Mouse (Mus musculus) leukemia stem cell, adult 10-12 weeks (primary cell): ENCODE results near the gene 2610507B11Rik. TPM values are rescaled to one million over a fixed set of nuclear protein-coding genes. Genes with fewer than 3 reads are reported as not detected.

Source experiments
- polyA plus RNA-seq: library from polyadenylated mRNA; stranded (reverse); fragments of >175 nt; gene quantifications from 2 replicates; pipeline ENCODE4 v1.2.3, GENCODE M21; 2012; ENCODE audit warnings: low replicate concordance

The 2610507B11Rik gene
- polyA plus RNA-seq = 12.0 and 69.9 TPM in 2 replicates

DNA sequence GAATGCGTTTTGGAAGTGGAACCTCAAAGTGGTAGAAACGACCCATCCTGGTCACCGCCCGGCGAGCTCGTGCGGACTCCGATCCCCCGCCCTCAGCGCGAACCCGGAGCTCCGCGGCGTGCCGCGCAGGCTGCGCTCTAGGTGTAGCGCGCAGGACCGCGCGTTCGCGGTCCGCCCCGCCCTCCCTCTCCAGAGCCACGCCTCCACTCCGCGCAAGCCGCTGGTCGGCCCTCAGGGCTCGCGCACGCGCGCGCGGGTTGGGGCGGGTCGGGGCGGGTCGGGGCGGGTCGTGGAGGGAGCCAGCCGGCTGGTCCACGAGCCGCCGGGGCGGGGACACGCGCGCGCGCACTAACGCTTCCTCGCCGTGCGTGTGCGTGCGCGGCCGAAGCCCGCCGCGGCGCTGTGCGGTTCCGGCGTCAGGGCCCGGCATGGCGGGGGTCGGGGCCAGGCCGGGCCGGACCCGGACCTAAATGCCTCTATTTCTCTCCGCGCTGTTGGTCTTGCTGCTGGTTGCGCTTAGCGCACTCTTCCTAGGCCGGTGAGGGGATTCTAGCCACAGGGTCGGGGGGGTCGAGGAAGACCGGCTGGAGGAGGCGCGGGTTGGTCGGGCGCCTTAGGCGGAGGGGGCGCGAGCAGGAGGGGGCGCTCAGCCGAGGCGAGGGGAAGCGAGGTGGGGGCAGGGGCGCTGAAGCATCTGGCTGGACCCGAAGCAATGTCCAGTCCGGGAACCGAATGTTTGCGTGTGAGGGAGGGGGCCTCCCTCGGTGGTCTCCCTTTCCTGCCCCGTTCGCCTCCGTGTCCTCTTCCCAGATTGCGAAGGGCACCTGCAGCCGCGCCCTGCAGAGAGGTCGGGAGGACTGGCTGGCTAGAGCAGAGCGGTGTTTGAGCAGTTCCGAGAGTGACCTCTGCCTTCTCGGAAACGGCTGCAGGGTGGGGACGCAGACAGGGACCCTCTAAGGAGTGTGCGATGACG is at the start of gene 2610507B11Rik:
Gene 2610507B11Rik, plus strand, starts transcription at position 373 of the 973 bp plus-strand sequence.

DNA sequence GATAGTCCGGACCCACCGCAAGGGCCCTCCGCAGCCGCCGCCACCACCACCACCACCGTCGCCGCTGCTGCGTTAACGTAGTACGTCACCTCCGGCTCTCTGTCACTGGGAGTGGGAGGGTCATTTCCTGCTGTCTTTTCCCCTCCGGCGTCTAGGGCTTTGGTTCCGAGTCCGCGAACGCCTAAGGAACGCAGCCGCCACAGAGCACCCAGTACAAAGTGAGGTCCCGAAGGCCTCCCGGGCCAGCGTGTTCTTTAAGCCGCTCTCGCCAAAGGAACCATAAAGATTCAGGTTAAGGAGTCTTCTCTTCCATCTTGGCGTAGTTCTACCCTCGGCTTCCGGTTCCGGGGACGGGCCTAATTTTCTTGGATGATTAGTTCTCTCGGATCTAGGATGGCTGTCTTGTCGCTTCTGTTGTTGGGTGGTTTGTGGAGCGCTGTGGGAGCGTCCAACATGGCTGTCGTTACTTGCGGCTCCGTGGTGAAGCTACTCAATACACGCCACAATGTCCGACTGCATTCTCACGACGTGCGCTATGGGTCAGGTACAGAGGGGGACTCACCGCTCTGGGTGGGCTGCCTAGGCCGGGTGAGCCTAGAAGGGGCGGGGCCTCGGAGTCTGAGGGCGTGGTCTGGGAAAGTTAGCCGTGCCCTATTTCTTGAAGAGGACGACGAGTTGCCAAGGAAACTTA is 15.8 kb upstream of the 2610507B11Rik start, which contains the start of the genes Sdf2 and Supt6:
Gene Sdf2, plus strand, starts transcription at position 120 of the 691 bp plus-strand sequence.
Gene Supt6, minus strand, starts transcription at position 361 of the 691 bp plus-strand sequence.

DNA sequence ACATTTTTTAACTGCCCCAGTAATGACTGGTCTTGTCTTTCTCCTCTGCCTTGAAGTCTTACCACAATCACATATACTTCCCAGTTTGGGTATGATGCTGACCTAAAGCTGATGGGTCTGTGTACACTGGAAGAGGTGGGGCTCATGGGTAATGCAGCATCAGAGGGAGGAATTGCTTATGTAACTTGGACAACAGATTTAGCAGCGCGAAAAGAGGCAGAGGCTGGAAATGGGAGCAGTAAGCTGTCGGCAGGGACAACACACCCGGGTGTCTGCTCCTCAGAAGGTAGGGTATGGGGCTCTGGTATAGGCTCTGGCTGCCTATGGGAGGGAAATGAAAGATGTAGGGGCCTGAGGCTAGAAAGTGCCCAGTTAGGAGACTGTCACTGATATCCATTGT is 29.1 kb downstream of the 2610507B11Rik start, which contains the start of gene BC030499:
Gene BC030499, plus strand, starts transcription at position 188 of the 400 bp plus-strand sequence.

DNA sequence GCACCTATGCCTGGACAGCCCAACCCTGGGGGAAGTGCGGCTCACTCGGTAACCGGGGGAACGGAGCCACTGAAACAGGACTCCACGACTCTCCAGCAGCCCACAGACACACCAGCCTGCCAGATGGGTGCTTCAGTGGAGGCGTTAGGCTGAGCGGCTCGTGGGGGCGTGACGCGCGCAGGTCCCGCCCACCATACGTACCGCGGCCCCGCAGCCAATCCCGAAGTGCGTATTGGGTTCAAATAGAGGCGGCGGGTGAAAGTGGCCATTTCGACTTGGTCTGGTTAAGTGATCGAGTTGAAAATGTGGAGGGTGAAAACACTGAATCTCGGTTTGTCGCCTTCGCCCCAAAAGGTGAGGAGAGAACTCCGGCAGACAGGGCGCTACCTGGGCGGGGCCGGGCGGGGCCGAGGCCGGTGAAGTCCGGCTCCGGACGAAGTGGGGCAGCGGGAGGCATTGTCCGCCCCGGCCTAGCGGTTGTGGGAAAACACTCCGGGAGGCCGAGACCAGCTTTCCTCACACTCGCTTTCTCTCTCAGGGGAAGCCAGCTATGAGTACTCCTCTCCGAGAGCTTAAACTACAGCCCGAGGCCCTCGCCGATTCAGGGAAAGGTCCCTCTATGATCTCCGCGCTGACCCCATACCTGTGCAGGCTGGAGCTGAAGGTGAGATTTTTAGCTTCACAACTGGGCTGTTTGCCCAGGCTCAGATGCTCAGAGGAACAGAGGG is 40.0 kb downstream of the 2610507B11Rik start, which contains the start of gene Spag5:
Gene Spag5, plus strand, starts transcription at position 173 of the 728 bp plus-strand sequence.

GRCm38 (mm10) chr11:78322860-78323259 is 61.3 kb downstream of the 2610507B11Rik start, which contains the start of gene Aldoc:
Gene Aldoc (plus strand): TSS chr11:78322968.

DNA sequence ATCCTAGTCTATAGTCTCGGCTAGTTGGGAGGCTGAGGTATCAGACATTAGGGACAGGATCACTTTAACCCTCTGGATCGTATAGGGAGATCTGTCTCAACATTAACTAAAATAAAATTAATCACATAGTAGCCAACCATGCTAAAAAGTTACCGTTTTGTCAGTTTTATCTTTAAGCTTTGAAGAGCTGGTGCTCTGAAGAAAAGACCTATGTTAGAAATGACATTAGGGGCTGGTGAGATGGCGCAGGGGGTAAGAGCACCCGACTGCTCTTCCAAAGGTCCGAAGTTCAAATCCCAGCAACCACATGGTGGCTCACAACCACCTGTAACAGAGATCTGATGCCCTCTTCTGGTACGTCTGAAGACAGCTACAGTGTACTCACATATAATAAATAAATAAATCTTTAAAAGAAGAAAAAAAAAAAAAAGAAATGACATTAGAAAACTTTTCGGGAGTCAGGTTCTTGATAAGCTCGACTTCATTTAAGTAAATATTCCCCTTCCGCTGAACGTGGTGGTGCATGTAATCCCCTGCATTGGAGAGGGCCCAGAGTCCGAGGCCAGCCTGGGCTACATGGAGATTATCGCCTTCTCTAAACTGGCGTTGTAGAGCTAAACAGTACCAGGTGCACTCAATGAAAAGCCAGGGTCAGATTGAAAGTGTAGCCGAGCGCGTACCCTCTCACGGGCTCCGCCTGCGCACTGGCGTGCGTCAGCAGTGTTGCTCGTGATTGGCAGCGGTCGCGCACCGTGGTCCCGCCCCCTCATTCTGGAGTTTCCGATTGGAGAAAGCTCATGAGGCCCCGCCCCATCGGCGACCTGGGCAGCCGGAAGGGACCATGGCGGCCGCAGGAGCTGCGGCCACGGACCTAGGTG is 66.3 kb downstream of the 2610507B11Rik start, which contains the start of gene Pigs:
Gene Pigs, plus strand, starts transcription at position 782 of the 878 bp plus-strand sequence.

Other genes with a start within 250 kb of the 2610507B11Rik start
- 5.7 and 15.0 TPM in 2 replicates for gene Dhrs13, start 229.5 kb upstream of the 2610507B11Rik start, polyA plus RNA-seq
- gene Flot2, start 223.8 kb upstream of the 2610507B11Rik start, polyA plus RNA-seq = 18.6 and 19.6 TPM in 2 replicates
- 2.9 and 8.6 TPM in 2 replicates for gene Eral1, start 181.4 kb upstream of the 2610507B11Rik start, polyA plus RNA-seq
- gene Fam222b, start 167.1 kb upstream of the 2610507B11Rik start, polyA plus RNA-seq = 34.8 and 35.4 TPM in 2 replicates
- 69.0 and 176 TPM in 2 replicates for gene Traf4, start 96.2 kb upstream of the 2610507B11Rik start, polyA plus RNA-seq
- 13.6 and 18.0 TPM in 2 replicates for gene Nek8, start 85.1 kb upstream of the 2610507B11Rik start, polyA plus RNA-seq
- gene Tlcd1, start 85.0 kb upstream of the 2610507B11Rik start, polyA plus RNA-seq = 281 and 738 TPM in 2 replicates
- 121 and 683 TPM in 2 replicates for gene Rpl23a, start 78.2 kb upstream of the 2610507B11Rik start, polyA plus RNA-seq
- gene Rab34, start 73.3 kb upstream of the 2610507B11Rik start, polyA plus RNA-seq = 6.1 and 6.5 TPM in 2 replicates
- gene Proca1, start 68.4 kb upstream of the 2610507B11Rik start, polyA plus RNA-seq = not detected in 2 replicates
- 1.7 and 10.6 TPM in 2 replicates for gene Sdf2, start 16.0 kb upstream of the 2610507B11Rik start, polyA plus RNA-seq
- gene Supt6, start 15.8 kb upstream of the 2610507B11Rik start, polyA plus RNA-seq = 93.9 and 94.0 TPM in 2 replicates
- not detected in 2 replicates for gene BC030499, start 29.1 kb downstream of the 2610507B11Rik start, polyA plus RNA-seq
- gene Spag5, start 39.8 kb downstream of the 2610507B11Rik start, polyA plus RNA-seq = 13.8 and 44.5 TPM in 2 replicates
- 0.27 and 1.1 TPM in 2 replicates for gene Aldoc, start 61.2 kb downstream of the 2610507B11Rik start, polyA plus RNA-seq
- 15.9 and 90.3 TPM in 2 replicates for gene Pigs, start 66.7 kb downstream of the 2610507B11Rik start, polyA plus RNA-seq
- 13.1 and 20.8 TPM in 2 replicates for gene Unc119, start 81.7 kb downstream of the 2610507B11Rik start, polyA plus RNA-seq
- not detected in 2 replicates for gene Foxn1, start 124.8 kb downstream of the 2610507B11Rik start, polyA plus RNA-seq
- gene Slc13a2, start 160.5 kb downstream of the 2610507B11Rik start, polyA plus RNA-seq = 0.07 TPM in 1 of 2 replicates, not detected in the other
- gene Slc46a1, start 203.9 kb downstream of the 2610507B11Rik start, polyA plus RNA-seq = 0.43 and 3.0 TPM in 2 replicates
- 0.05 and 0.11 TPM in 2 replicates for gene Sarm1, start 236.0 kb downstream of the 2610507B11Rik start, polyA plus RNA-seq
- gene Vtn, start 237.3 kb downstream of the 2610507B11Rik start, polyA plus RNA-seq = not detected in 2 replicates
- not detected in 2 replicates for gene Sebox, start 241.7 kb downstream of the 2610507B11Rik start, polyA plus RNA-seq